Mouse (Mus musculus): Measurements from ENCODE around the gene Eif1. TPM values are rescaled to one million over a fixed set of nuclear protein-coding genes. Genes with fewer than 3 reads are reported as not detected.

The Eif1 gene
- total RNA-seq, 2 experiments from 2014 or later: 389 to 1,886 TPM

Other genes starting within 250 kb of the Eif1 start
- gene Krt32, start 231.7 kb upstream of the Eif1 start, total RNA-seq (2015; ENCODE audit: low replicate concordance): not detected in 2 replicates
- not detected in 2 replicates for gene Krt32, start 231.7 kb upstream of the Eif1 start, total RNA-seq (2017; ENCODE audit: low replicate concordance)
- gene Krt35, start 223.6 kb upstream of the Eif1 start, total RNA-seq (2015; ENCODE audit: low replicate concordance): not detected in 2 replicates
- gene Krt35, start 223.6 kb upstream of the Eif1 start, total RNA-seq (2017; ENCODE audit: low replicate concordance): not detected in 2 replicates
- gene Krt36, start 214.3 kb upstream of the Eif1 start, total RNA-seq (2015; ENCODE audit: low replicate concordance): not detected in 2 replicates
- not detected in 2 replicates for gene Krt36, start 214.3 kb upstream of the Eif1 start, total RNA-seq (2017; ENCODE audit: low replicate concordance)
- not detected in 2 replicates for gene Krt13, start 198.3 kb upstream of the Eif1 start, total RNA-seq (2015; ENCODE audit: low replicate concordance)
- not detected in 2 replicates for gene Krt13, start 198.3 kb upstream of the Eif1 start, total RNA-seq (2017; ENCODE audit: low replicate concordance)
- not detected in 2 replicates for gene Krt15, start 184.0 kb upstream of the Eif1 start, total RNA-seq (2015; ENCODE audit: low replicate concordance)
- not detected in 2 replicates for gene Krt15, start 184.0 kb upstream of the Eif1 start, total RNA-seq (2017; ENCODE audit: low replicate concordance)
- gene Krt19, start 171.2 kb upstream of the Eif1 start, total RNA-seq (2015; ENCODE audit: low replicate concordance): not detected in 2 replicates
- gene Krt19, start 171.2 kb upstream of the Eif1 start, total RNA-seq (2017; ENCODE audit: low replicate concordance): not detected in 2 replicates
- not detected in 2 replicates for gene Krt9, start 126.6 kb upstream of the Eif1 start, total RNA-seq (2015; ENCODE audit: low replicate concordance)
- not detected in 2 replicates for gene Krt9, start 126.6 kb upstream of the Eif1 start, total RNA-seq (2017; ENCODE audit: low replicate concordance)
- gene Krt14, start 112.3 kb upstream of the Eif1 start, total RNA-seq (2015; ENCODE audit: low replicate concordance): not detected in 2 replicates
- not detected in 2 replicates for gene Krt14, start 112.3 kb upstream of the Eif1 start, total RNA-seq (2017; ENCODE audit: low replicate concordance)
- not detected in 2 replicates for gene Krt16, start 71.0 kb upstream of the Eif1 start, total RNA-seq (2015; ENCODE audit: low replicate concordance)
- gene Krt16, start 71.0 kb upstream of the Eif1 start, total RNA-seq (2017; ENCODE audit: low replicate concordance): not detected in 2 replicates
- gene Krt17, start 58.9 kb upstream of the Eif1 start, total RNA-seq (2015; ENCODE audit: low replicate concordance): not detected in 2 replicates
- gene Krt17, start 58.9 kb upstream of the Eif1 start, total RNA-seq (2017; ENCODE audit: low replicate concordance): not detected in 2 replicates
- gene Krt42, start 50.0 kb upstream of the Eif1 start, total RNA-seq (2015; ENCODE audit: low replicate concordance): not detected in 2 replicates
- gene Krt42, start 50.0 kb upstream of the Eif1 start, total RNA-seq (2017; ENCODE audit: low replicate concordance): not detected in 2 replicates
- gene Gast, start 14.5 kb downstream of the Eif1 start, total RNA-seq (2015; ENCODE audit: low replicate concordance): not detected in 2 replicates
- gene Gast, start 14.5 kb downstream of the Eif1 start, total RNA-seq (2017; ENCODE audit: low replicate concordance): not detected in 2 replicates
- not detected in 2 replicates for gene Hap1, start 36.2 kb downstream of the Eif1 start, total RNA-seq (2015; ENCODE audit: low replicate concordance)
- gene Hap1, start 36.2 kb downstream of the Eif1 start, total RNA-seq (2017; ENCODE audit: low replicate concordance): 0.13 TPM in 1 of 2 replicates, not detected in the other
- 7.2 and 10.1 TPM in 2 replicates for gene Jup, start 77.9 kb downstream of the Eif1 start, total RNA-seq (2015; ENCODE audit: low replicate concordance)
- gene Jup, start 77.9 kb downstream of the Eif1 start, total RNA-seq (2017; ENCODE audit: low replicate concordance): 1.9 and 5.5 TPM in 2 replicates
- not detected in 2 replicates for gene P3h4, start 95.0 kb downstream of the Eif1 start, total RNA-seq (2015; ENCODE audit: low replicate concordance)
- not detected in 2 replicates for gene P3h4, start 95.0 kb downstream of the Eif1 start, total RNA-seq (2017; ENCODE audit: low replicate concordance)
- not detected in 2 replicates for gene Fkbp10, start 95.8 kb downstream of the Eif1 start, total RNA-seq (2015; ENCODE audit: low replicate concordance)
- not detected in 2 replicates for gene Fkbp10, start 95.8 kb downstream of the Eif1 start, total RNA-seq (2017; ENCODE audit: low replicate concordance)
- 2.5 TPM in 2 replicates for gene Nt5c3b, start 121.9 kb downstream of the Eif1 start, total RNA-seq (2015; ENCODE audit: low replicate concordance)
- 0.26 TPM in 1 of 2 replicates, not detected in the other for gene Nt5c3b, start 121.9 kb downstream of the Eif1 start, total RNA-seq (2017; ENCODE audit: low replicate concordance)
- gene Klhl10, start 122.0 kb downstream of the Eif1 start, total RNA-seq (2015; ENCODE audit: low replicate concordance): not detected in 2 replicates
- gene Klhl10, start 122.0 kb downstream of the Eif1 start, total RNA-seq (2017; ENCODE audit: low replicate concordance): not detected in 2 replicates
- 2.5 and 5.0 TPM in 2 replicates for gene Klhl11, start 152.9 kb downstream of the Eif1 start, total RNA-seq (2015; ENCODE audit: low replicate concordance)
- gene Klhl11, start 152.9 kb downstream of the Eif1 start, total RNA-seq (2017; ENCODE audit: low replicate concordance): 12.1 and 15.7 TPM in 2 replicates
- gene Acly, start 208.1 kb downstream of the Eif1 start, total RNA-seq (2015; ENCODE audit: low replicate concordance): 17.6 and 38.2 TPM in 2 replicates
- gene Acly, start 208.1 kb downstream of the Eif1 start, total RNA-seq (2017; ENCODE audit: low replicate concordance): 18.1 and 22.0 TPM in 2 replicates
- not detected in 2 replicates for gene Ttc25, start 225.7 kb downstream of the Eif1 start, total RNA-seq (2015; ENCODE audit: low replicate concordance)
- not detected in 2 replicates for gene Ttc25, start 225.7 kb downstream of the Eif1 start, total RNA-seq (2017; ENCODE audit: low replicate concordance)

Data from erythroid progenitor cell, adult 5-6 weeks (primary cell).